Mouse (Mus musculus) brain, embryonic 18.5 days (tissue): ENCODE results near the gene Neurl4.
"Not testable (repeated sequence)": the region's sequence is repeated elsewhere in the genome, so short reads cannot be mapped to it uniquely, and the experiment has no call there.

Experiments used
- DNase-seq: peaks from one replicate; pipeline ENCODE4 v3.0.0-alpha.2; 2012; ENCODE audit warnings: low read depth, low spot score

Gene Neurl4

DNA sequence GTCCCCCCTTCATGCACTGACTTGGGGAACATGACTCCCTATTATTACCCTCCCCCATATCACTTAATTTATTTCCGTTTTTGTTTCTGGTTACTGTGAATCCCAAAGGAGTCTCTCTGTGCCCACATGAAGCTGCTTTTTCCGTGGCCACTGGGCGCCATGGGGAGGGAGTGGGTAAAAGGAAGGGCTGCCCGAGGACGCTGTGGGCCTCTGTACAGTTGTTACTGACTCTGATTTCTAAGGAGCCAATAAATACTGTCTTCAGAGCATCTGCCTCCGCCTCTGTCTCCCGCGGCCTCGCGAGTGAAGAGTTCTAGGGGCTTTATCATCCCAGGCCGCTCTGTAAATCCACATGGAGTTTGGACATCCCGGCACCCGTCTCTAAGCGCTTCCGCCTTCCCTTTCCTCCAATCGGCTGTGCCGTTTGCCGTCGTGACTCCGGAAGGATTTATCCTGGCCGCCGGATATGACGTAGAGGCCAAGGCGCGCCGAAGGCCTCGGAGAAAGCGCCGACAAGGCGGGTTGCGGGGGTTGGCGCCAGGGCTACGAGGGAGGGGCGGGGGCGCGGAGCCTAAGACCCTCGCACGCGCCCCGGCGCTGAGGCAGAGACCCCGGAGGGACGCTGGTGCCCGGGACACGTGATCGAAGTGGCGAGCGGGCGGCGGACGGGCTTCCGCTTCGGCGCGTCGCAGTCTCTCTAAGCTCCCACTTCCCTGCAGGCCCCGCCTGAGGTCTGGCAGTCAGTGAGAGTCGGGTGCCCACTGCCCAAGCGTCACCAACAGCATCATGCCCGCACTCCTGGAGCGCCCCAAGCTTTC, 12.9 kb downstream of the Neurl4 start, which contains the start of gene Gps2:
Gps2 (plus strand) TSS at position 335 of the 818 bp plus-strand sequence.
- peak; percentile 93 for DNase-seq

DNA sequence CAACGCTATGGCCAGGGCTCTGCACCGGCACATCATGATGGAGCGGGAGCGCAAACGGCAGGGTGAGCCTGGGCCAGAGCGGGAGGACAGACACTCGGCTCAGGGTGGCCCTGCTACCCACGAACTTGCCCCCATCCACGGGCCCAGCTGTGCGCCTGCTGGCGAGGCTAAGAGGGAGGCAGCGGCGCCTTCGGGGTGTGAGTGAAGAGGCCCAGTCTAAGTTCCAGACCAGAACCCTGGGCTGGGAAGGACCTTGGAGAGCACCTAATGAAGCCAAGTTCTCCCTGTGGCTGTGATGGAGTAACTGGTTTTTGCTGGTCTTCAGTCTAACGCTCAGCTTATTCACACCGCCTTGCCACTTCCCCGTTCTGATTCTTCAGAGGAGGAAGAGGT, 13.5 kb downstream of the Neurl4 start:
- no peak for DNase-seq

DNA sequence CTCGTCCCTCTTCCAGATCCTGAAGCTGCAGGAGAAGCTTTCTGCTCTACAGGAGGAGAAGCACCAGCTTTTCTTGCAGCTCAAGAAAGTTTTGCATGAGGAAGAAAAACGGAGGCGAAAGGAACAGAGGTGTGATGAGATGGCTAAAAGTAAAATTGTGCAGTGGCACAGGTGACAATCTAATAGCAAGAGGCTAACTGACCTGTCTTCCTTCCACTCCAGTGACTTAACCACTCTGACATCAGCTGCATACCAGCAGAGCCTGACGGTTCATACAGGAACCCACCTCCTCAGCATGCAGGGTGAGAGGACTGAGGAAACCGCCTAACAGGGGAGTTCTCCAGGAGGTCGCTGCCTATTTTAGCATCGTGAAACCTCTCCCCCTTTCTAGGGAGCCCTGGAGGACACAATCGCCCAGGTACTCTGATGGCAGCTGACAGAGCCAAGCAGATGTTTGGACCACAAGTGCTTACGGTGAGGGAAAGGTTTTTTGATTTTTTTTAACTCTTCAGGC, 14.1 kb downstream of the Neurl4 start:
- DNase-seq, result no peak

DNA sequence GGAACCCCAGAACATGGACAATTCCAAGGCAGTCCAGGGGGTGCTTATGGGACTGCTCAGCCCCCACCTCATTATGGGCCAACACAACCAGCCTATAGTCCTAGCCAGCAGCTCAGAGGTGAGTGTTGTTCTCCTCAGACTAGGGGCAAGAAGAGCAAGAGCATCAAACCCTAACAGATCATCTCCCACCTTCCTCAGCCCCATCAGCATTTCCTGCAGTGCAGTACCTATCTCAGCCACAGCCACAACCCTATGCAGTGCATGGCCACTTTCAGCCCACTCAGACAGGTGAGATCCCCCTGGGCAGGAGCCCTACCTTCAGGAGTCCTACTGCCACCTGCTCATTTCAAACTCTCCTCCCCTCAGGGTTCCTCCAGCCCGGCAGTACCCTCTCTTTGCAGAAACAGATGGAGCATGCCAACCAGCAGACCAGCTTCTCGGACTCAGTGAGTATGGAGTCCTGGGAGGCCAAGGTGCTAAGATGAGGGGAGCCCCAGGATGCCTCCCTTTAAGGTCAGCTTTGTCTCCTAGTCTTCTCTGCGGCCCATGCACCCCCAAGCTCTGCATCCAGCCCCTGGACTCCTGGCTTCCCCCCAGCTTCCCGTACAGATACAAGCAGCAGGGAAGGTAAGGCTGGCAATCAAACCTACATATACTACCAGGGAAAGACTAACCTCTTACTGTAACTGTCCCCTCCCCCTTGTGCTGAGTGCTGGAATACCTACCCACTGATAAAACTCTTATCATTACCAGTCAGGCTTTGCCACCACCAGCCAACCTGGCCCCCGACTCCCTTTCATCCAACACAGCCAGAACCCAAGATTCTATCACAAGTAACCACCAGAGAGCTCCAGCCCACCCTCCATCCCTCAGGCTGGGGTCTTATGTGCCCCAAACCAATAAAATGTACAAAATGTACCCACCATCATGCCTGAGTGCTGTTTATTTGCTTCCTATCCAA, 15.1 kb downstream of the Neurl4 start:
- no peak for DNase-seq

DNA sequence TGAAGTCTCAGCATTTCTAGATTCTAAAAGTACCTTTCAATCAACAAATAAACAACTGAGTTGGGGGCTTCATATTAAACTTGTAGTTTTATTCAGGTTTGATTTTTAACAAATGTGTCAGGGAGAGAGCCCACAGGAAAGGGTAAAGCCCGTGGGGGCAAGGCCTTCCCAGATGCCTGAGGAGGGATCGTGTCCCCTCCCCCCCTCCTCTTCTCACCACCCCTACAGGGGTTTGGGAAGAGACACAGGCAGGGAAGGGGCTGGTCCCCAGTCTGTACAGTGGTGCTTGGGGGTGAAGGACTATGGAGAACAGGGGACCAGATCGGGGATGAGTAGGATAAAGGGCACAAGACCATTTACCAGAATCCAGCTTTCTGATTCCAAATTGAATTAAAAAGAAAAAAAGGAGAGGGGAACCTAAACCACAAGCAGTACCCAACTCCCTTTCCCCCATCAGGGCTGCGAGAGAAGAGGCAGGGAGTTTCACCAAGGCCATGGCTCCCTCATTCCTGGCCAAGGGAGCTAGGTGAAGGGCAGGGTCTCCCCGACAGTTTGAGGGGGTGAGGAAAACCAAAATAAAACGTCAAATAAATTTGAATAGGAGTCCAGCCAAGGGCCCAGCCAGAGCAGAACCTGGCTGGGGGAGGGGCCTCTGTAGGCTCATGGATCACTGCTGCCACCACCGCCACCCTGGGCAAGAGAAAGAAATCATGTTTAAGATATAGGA, 15.9 kb downstream of the Neurl4 start:
- DNase-seq, result not testable (repeated sequence)

DNA sequence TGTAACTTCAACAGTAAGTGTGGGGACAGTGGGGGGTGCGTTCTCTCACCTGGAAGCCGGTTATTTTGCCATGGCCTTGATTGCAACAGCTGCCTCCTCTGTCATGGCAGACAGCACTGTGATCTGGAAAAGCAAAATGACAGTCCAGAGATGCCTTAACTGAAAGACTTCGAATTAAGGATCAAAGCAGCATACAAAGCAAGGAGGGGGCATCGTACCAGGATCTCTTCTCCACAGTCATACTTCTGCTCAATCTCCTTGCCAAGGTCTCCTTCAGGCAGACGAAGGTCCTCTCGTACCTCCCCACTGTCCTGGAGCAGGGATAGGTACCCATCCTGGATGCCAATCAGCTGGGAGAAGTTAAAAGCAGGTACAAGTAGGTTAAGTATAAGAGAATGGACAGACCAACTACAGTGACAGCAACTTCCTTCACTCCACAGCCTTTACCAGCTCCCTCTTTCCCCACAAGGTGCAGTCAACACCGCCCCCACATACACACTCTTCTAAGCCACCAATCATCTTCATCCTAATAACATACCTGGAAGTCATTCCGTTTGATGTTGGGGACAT, 16.6 kb downstream of the Neurl4 start:
- no peak for DNase-seq

DNA sequence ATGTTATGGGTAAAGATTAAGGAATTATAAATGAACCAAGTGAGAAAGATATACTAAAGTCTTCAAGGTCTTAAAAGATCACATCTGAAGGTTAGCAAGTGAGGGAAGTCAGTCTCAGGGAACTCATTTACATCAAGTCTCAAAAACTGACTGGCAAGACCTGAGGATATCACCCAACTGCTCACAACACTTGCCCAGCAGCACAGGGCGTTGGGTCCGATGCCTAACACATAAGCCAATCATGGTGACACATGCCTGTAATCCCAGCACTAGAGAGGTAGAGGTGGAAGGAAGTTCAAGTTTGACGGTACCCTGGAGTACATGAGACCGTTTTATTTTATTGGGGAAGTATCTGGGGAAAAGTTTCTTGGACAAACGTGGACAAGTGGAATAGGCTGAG, 17.2 kb downstream of the Neurl4 start:
- no peak for DNase-seq

DNA sequence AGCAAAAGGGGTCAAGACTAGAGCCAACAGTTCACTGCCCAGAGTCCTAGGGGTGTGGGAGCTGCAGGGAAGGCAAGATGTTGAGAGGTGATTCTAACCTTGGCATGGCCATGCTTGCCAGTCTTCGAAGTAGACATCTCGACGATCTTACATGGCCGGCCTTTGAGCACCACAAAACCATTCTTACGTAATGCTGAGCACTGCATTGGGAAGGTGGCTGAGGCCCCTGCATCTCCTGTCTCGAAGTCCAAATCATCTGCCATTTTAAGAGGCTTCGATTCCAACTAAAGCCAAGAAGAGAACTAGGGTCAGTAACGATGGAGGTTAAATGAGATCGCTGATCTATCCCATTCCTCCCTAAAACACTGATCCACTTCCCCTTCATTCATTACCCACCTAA, 18.2 kb downstream of the Neurl4 start:
- no peak for DNase-seq

DNA sequence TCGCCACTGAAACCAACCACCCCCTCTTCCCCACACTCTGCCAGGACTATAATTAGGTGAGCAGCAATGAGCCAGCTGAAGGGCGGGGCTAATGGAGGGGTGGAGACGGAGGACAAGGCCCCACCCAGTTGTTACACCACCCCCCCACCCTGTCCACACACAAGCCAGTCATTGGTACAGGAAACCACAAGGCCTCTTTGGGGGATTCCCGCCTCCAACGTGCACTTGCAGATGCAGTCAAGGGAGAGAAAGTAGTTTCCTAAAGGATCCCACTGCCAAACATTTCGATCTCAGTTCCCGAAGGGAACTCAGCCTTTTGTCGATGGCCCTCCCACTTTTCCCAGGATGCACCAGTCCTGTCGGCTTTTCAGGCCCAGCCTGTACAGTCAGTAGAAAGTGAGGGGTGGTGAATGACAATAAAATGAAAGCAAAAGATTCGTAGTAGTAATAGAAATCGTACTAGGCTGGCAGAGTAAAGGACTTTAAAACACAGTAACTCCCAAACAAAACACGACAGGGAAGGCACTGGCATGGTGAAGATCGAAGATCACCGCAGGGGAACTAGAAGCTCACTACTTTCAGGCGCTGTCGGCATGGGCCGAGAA, 18.9 kb downstream of the Neurl4 start:
- no peak for DNase-seq

DNA sequence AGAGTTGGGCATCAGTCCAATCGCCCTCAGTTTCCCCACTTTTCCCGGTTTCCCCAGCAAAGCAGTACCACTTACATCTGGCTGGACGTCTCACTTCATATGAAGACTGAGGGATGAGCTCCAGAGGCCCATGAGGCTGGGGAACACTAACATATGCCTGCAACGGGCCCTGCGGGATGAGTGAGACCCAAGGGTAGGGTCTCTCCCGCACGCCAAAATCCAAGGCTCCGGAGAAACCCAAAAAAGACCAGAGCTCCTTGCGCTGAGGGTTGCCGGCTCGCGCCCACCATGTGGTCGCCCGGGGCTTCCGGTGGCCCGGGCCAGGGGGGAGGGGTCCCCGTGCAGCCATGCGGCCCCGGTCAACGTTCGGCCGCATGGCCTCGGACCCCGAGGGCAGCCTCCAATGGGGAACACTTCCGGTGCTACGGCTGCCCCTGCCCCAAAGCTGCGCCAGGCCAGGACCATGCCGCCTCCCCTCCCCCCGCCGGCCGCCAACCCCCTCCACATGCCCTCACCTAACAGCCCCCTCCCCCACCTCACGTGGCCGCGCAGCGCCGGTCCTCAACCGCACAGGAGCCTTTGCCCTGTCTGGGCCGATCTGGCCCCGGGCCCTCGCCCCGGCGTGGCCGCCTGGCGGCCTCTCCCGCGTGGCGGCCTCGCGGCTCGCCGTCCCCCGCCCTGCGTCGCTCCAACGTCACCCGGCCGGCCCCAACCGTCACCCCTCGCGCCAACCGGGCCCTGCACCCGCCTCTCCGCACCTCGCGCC, 19.6 kb downstream of the Neurl4 start:
- DNase-seq, result no peak

DNA sequence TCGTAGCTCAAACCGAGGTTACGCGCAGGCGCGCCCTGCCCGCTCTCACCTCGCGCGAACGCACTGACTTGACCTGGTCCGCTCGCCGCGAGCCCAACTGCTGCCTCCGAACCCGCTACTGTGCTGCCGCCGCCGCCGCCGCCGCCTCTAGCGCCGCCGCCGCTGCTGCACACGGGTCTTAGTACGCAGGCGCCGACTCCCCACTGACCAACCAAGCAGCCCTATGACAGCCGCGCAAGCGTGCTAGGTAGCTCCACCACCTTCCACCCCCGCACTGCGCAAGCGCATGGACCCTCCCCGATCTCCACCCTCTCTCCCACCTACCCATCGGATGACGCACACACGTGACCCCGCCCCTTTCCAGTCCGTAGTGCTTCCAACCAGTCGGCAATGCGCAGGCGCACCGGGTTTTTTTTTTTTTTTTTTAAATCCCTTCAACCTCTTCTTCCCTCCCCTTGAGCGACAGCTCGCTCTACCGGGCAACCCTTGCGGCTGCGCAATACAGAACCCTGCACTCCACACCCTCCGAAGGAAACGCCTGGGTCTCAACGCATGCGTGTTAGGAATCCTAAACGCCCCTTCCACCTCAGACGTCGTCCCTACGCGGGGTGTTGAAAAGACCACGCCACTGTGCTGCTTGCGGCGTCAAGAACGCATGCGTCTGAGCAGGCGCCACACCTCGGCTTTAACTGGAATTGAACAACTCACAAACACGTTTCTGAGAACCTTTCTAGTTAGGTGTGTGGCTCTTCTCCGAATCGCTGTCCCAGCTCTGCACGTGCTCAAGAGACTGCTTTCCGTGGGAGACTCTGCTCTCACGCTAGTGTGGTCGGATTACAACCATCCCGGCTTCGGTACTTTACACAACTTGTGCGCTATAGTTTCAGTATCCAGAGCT, 20.5 kb downstream of the Neurl4 start, which contains the start of gene Eif5a:
Eif5a (minus strand) TSS at position 845 of the 898 bp plus-strand sequence.
- DNase-seq, result peak; percentile 100

DNA sequence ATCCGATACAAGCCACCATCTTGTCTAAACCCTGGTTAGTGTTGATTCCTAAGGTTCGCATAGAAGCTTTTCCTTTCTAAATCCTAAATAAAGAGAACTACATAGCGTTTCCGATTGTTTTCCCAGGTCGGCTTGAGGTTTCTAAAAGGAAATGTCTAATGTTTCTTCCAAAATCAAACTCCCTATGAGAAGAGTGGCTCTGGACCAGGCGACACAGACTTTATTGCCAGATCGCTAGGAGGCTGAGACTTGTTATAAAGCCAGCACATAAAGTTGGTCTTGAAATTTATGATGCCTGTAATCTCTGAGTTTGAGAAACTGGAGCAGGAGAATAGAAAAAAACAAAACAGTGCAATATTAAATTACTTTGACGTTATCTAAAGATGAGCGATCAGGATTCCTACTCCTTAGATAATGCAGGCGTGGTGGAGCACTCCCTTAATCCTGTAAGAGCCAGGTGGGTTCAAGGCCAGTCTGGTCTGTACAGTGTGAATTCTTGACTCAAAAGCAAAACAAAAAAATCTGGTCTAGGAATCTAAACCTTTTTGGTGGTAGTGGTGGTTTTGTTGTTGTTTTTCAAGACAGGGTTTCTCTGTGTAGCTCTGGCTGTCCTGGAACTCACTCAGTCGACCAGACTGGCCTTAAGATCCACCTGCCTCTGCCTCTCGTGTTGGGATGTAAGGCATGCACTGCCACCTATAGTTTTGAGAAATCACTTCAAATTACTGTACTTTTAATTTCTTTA, 21.3 kb downstream of the Neurl4 start:
- DNase-seq, result no peak

DNA sequence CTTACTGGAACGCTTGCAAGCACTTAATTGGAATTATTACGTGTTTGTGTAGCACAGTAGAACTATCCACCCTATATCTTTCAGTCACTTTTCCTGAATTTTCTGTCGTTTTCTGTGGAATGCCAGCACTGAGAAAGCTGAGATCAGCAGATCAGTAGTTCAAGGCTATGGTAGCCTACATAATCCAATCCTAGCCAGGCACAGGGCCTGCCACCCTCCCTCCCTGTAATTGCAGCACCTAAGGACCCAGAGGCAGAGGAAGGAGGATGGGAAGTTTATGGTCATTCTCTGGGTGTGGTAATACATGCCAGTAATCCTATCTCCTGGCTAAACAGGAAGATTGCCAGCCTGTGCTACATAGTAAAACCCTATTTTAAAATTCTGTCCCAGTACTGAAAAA, 21.9 kb downstream of the Neurl4 start:
- no peak for DNase-seq

DNA sequence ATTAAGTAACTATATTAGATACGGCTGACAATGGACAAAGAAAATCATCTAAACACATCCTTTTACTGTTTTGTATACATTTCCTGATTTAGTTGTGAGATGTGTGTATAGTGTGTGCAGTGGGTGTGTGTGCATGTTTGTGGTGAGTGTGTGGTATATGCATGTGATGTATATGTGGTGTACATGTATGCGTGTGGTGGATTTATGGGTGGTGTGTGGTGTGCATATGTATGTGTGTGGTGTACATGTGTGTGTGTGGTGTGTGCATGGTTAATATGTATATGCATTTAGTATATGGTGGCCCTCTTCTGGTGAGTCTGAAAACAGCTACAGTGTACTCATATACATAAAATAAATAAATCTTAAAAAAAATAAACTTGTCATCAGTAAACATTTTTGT, 26.6 kb downstream of the Neurl4 start:
- no peak for DNase-seq

DNA sequence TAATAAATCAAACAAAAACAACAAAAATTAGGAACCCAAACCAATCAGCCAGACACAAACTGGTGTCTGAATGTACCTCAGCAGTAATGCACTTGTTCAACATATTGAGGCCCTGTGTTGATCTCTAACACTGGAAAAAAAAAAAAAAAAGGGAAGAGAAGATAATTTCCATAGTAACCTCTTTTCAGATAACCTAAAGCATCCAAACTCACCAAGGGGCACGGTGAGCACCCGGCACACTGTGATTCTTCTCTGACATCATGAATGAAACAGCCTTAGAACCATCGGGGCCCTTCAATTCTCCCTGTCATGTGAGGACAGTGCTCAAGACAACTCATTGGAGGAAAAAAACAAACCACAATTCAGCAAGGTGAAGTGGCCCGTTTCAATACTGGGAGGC, 28.8 kb downstream of the Neurl4 start:
- no peak for DNase-seq

DNA sequence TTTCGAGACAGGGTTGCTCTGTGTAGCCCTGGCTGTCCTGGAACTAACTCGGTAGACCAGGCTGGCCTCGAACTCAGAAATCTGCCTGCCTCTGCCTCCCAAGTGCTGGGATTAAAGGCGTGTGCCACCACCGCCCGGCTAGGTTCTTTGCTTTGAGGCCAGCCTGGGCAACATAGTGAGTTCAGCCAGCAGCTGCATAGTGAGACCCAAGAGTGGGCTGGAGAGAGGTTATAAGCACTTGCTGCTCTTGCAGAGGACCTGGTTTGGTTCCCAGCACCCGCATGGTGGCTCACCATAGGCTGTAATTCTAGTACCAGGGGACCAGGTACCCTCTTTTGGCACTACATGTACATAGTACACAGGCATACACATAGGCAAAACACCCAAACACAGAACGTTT, 29.3 kb downstream of the Neurl4 start:
- not testable (repeated sequence) for DNase-seq

DNA sequence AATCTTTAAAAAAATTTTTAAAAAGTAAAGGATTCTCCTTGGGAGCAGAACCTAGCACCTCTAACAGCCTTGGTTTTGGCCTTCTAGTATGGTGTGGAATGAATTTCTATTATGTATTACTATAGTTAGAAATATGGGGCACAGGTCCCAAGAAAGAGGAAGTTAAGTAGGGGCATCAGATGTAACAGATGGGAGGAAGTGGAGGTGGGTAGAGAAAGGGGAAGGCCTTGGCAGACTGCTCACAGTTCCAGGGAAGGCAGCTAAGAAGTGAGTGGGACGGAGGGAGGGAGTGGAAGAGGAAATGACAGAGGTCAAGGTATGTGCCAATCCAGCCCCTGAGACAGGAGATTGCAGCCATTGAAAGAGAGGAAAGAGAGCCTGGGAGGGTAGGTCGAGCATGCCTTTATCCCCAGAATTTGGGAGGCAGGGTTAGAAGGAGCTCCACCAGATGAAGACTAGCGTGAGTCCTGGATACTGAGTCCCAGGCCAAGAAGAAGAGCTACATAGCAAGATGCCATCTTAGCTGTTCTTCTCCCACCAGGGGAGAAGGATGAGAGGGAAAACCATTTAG, 30.2 kb downstream of the Neurl4 start:
- DNase-seq, result no peak

DNA sequence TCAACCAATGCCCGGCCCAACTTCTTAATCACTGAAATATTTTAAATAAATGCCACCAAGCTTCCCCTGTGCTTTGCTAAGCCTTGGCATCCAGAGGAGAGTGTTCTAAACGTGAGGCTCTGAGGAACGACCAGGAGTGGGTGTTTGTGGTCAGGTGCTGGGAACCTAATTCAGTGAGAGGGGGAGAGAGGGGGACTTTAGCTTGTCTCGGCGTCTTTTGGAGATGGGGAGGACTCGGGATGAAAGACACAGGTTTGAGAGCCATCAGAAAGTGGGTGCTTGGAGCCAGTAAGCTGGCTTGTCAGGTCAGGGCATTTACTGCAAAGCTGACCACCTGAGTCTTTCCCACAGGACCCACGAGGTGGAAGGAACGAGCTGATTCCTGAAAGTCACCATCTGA, 30.9 kb downstream of the Neurl4 start:
- no peak for DNase-seq
